Mouse (Mus musculus) liver, adult 2 months (tissue): ENCODE measurements at regions not wholly inside any gene's neighbourhood (a gene's known extent, or its start where the extent isn't known, plus 50 kb on each side); places are given as distances from the start of the nearest gene placed in this dataset.

Experiments used
- DNase-seq: peaks from one replicate; pipeline ENCODE4 v3.0.0-alpha.2; 2011; ENCODE audit warnings: low read depth, low spot score; ENCODE audit errors: extremely low read depth
- H3K27ac ChIP-seq: fragments of 200-500 bp; replicated peaks from 2 replicates; pipeline ENCODE4 v1.5.1; 2012; ENCODE audit warnings: low read depth, mild to moderate bottlenecking, control low read depth, inconsistent platforms, low read length; ENCODE audit not compliant: insufficient read depth
- H3K27me3 ChIP-seq: fragments of 200-500 bp; 2 replicates; pipeline ENCODE4 v1.6.1; 2012; ENCODE audit warnings: mild to moderate bottlenecking, moderate library complexity, low read length, inconsistent platforms; ENCODE audit not compliant: control insufficient read depth, insufficient read depth
- H3K36me3 ChIP-seq: fragments of 200-500 bp; 2 replicates; pipeline ENCODE4 v1.6.1; 2012; ENCODE audit warnings: low read length, inconsistent platforms; ENCODE audit not compliant: control insufficient read depth, insufficient read depth
- H3K4me1 ChIP-seq: fragments of 200-500 bp; 2 replicates; pipeline ENCODE4 v1.6.1; 2011; ENCODE audit warnings: low read length; ENCODE audit not compliant: control insufficient read depth, insufficient read depth
- H3K4me3 ChIP-seq: fragments of 200-500 bp; 2 replicates; pipeline ENCODE4 v1.5.1; 2011; ENCODE audit warnings: low read depth, mild to moderate bottlenecking, control low read depth, low read length, moderate library complexity; ENCODE audit not compliant: insufficient read depth
- H3K79me2 ChIP-seq: fragments of 200-500 bp; 2 replicates; pipeline ENCODE4 v1.6.1; 2012; ENCODE audit warnings: inconsistent platforms, mild to moderate bottlenecking, low read length, moderate library complexity; ENCODE audit not compliant: control insufficient read depth, insufficient read depth
- H3K9ac ChIP-seq: fragments of 200-500 bp; 2 replicates; pipeline ENCODE4 v1.6.1; 2012; ENCODE audit warnings: low read depth, mild to moderate bottlenecking, control low read depth, inconsistent platforms, low read length
- CTCF ChIP-seq: fragments of 200-500 bp; IDR thresholded peaks from 2 replicates; pipeline ENCODE4 v1.5.1; 2011; ENCODE audit warnings: low read depth, low read length, control low read depth
- POLR2A ChIP-seq: fragments of 200-500 bp; IDR thresholded peaks from 2 replicates; pipeline ENCODE4 v1.6.1; 2011; ENCODE audit warnings: low read length, control low read depth; ENCODE audit not compliant: insufficient read depth; ENCODE audit errors: extremely low read depth
- WGBS: fragments of 180-500 bp; shearing (Covaris S2); methylation state at CpG from one replicate; pipeline ENCODE4 v1.1.7; 2018; 5-methylcytosine and 5-hydroxymethylcytosine counted together

- Histone ChIP-seq H3K79me2 (no peaks in the 10 kb centered on the region), H3K9ac (no peak overlapping the region), H3K4me3 (no peak overlapping the region), H3K27ac (no peak overlapping the region), H3K27me3 (no peaks in the 10 kb centered on the region), H3K36me3 (no peaks in the 10 kb centered on the region), H3K4me1 (no peaks in the 10 kb centered on the region)
- 79% methylated on average over 5 of the region's 5 CpGs for WGBS
- no peak for TF ChIP-seq POLR2A
- no peak for TF ChIP-seq CTCF
- DNase-seq: no peak
These were observed 562.9 kb downstream of the Vrk1 start for GRCm38 (mm10) chr12:106572956-106573355.

- H3K27me3 ChIP-seq: no peaks in the 10 kb centered on the region; the same call in 1 of the 2 replicates
- no peak for TF ChIP-seq POLR2A
- TF ChIP-seq CTCF: no peak
- H3K9ac ChIP-seq: no peak overlapping the region
- DNase-seq: no peak
- H3K4me1 ChIP-seq: no peaks in the 10 kb centered on the region
- H3K4me3 ChIP-seq: no peak overlapping the region
- H3K79me2 ChIP-seq: no peaks in the 10 kb centered on the region
- H3K27ac ChIP-seq: no peak overlapping the region
- H3K36me3 ChIP-seq: no peaks in the 10 kb centered on the region
- WGBS: 66% methylated on average over 9 of the region's 9 CpGs
These were observed 572.7 kb downstream of the Vrk1 start for GRCm38 (mm10) chr12:106582760-106583159.

- Histone ChIP-seq H3K9ac (no peak overlapping the region), H3K36me3 (no peaks in the 10 kb centered on the region), H3K4me1 (no peaks in the 10 kb centered on the region), H3K79me2 (no peaks in the 10 kb centered on the region), H3K4me3 (no peak overlapping the region), H3K27ac (no peak overlapping the region), H3K27me3 (no peaks in the 10 kb centered on the region; the same call in 1 of the 2 replicates)
- 83% methylated on average over 5 of the region's 5 CpGs for WGBS
- TF ChIP-seq CTCF (no peak), POLR2A (no peak)
- no peak for DNase-seq
These were observed 575.6 kb downstream of the Vrk1 start for GRCm38 (mm10) chr12:106585626-106586025.

- H3K4me1 ChIP-seq: no peaks in the 10 kb centered on the region
- H3K79me2 ChIP-seq: no peaks in the 10 kb centered on the region
- 91% methylated on average over 9 of the region's 9 CpGs for WGBS
- no peaks in the 10 kb centered on the region; the same call in 1 of the 2 replicates for H3K27me3 ChIP-seq
- H3K36me3 ChIP-seq: no peaks in the 10 kb centered on the region
- TF ChIP-seq CTCF (no peak), POLR2A (no peak)
- no peak overlapping the region for H3K4me3 ChIP-seq
- no peak overlapping the region for H3K27ac ChIP-seq
- DNase-seq: no peak
- no peak overlapping the region for H3K9ac ChIP-seq
These were observed 582.7 kb downstream of the Vrk1 start for GRCm38 (mm10) chr12:106592686-106593085.

- H3K27ac ChIP-seq: no peak overlapping the region
- 20% methylated on average over 12 of the region's 12 CpGs for WGBS
- H3K4me3 ChIP-seq: no peak overlapping the region
- TF ChIP-seq POLR2A (no peak), CTCF (no peak)
- H3K79me2 ChIP-seq: no peaks in the 10 kb centered on the region
- DNase-seq: no peak
- no peaks in the 10 kb centered on the region for H3K36me3 ChIP-seq
- no peaks in the 10 kb centered on the region for H3K4me1 ChIP-seq
- no peaks in the 10 kb centered on the region; the same call in 1 of the 2 replicates for H3K27me3 ChIP-seq
- H3K9ac ChIP-seq: no peak overlapping the region
These were observed 587.6 kb downstream of the Vrk1 start for GRCm38 (mm10) chr12:106597636-106598035.

GRCm38 (mm10) chr12:106607240-106607639 lies 597.2 kb downstream of the Vrk1 start:
- H3K27ac ChIP-seq: no peak overlapping the region
- no peak for TF ChIP-seq CTCF
- no peak for TF ChIP-seq POLR2A
- H3K4me1 ChIP-seq: no peaks in the 10 kb centered on the region
- no peak for DNase-seq
- H3K4me3 ChIP-seq: no peak overlapping the region
- H3K9ac ChIP-seq: no peak overlapping the region
- no peaks in the 10 kb centered on the region for H3K36me3 ChIP-seq
- peaks cover 2% of the 10 kb centered on the region; the same call in 1 of the 2 replicates for H3K27me3 ChIP-seq
- no peaks in the 10 kb centered on the region for H3K79me2 ChIP-seq
